Mouse (Mus musculus): ENCODE measurements at regions not wholly inside any gene's neighbourhood (a gene's known extent, or its start where the extent isn't known, plus 50 kb on each side); places are given as distances from the start of the nearest gene placed in this dataset.

DNA sequence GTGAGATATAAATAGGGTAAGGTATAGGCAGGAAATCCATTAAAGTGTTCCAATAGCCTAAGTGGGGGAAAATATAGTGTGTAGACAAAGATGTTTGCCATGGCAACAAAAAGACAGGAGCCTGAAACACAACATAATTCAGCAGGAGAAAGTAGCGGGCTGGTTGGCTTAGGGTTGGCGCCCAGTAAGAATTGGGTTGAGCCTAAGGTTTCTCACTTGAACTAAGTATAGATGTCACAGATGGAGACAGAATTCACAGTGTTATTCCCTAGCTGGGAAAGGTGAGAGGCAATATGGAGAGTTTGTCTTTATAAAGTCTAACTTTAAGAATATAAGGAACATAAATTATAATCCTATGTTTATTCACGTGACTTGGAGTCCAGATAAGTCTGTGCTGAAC lies 64.8 kb upstream of the Ogfrl1 start:
- no peak overlapping the region for H3K27ac ChIP-seq (ENCODE audit: insufficient read depth, low read depth, low read length)
- no peaks in the 10 kb centered on the region for H3K27me3 ChIP-seq (ENCODE audit: control insufficient read depth, insufficient read depth, low read length)
- H3K4me1 ChIP-seq (ENCODE audit: control insufficient read depth, insufficient read depth, insufficient read length, low read length), result no peaks in the 10 kb centered on the region
- H3K36me3 ChIP-seq (ENCODE audit: control insufficient read depth, insufficient read depth, low read length), result no peaks in the 10 kb centered on the region
- TF ChIP-seq POLR2A (IDR thresholded peaks at IDR 0.05; ENCODE audit: low read depth, low read length) (no peak), CTCF (IDR thresholded peaks at IDR 0.05; ENCODE audit: extremely low read depth, insufficient read length, insufficient replicate concordance, low read depth, low read length) (no peak)
- WGBS, result 88% methylated on average over 3 of the region's 3 CpGs
- no peak overlapping the region for H3K4me3 ChIP-seq (ENCODE audit: low read depth, low read length)

- TF ChIP-seq POLR2A (IDR thresholded peaks at IDR 0.05; ENCODE audit: low read depth, low read length), result no peak
- no peak for TF ChIP-seq CTCF (IDR thresholded peaks at IDR 0.05; ENCODE audit: extremely low read depth, insufficient read length, insufficient replicate concordance, low read depth, low read length)
- H3K36me3 ChIP-seq (ENCODE audit: control insufficient read depth, insufficient read depth, low read length), result no peaks in the 10 kb centered on the region
- H3K27ac ChIP-seq (ENCODE audit: insufficient read depth, low read depth, low read length), result no peak overlapping the region
- no peaks in the 10 kb centered on the region for H3K4me1 ChIP-seq (ENCODE audit: control insufficient read depth, insufficient read depth, insufficient read length, low read length)
- H3K27me3 ChIP-seq (ENCODE audit: control insufficient read depth, insufficient read depth, low read length), result no peaks in the 10 kb centered on the region
- 68% methylated on average over 3 of the region's 3 CpGs for WGBS
- H3K4me3 ChIP-seq (ENCODE audit: low read depth, low read length), result no peak overlapping the region
Measured at GRCm38 (mm10) chr1:23464081-23464480, 66.5 kb upstream of the Ogfrl1 start.

GRCm38 (mm10) chr1:23466340-23466739 lies 68.8 kb upstream of the Ogfrl1 start:
- Histone ChIP-seq H3K27me3 (ENCODE audit: control insufficient read depth, insufficient read depth, low read length) (no peaks in the 10 kb centered on the region), H3K4me1 (ENCODE audit: control insufficient read depth, insufficient read depth, insufficient read length, low read length) (no peaks in the 10 kb centered on the region), H3K36me3 (ENCODE audit: control insufficient read depth, insufficient read depth, low read length) (no peaks in the 10 kb centered on the region), H3K4me3 (ENCODE audit: low read depth, low read length) (no peak overlapping the region), H3K27ac (ENCODE audit: insufficient read depth, low read depth, low read length) (no peak overlapping the region)
- WGBS, result 65% methylated on average over 7 of the region's 7 CpGs
- TF ChIP-seq CTCF (IDR thresholded peaks at IDR 0.05; ENCODE audit: extremely low read depth, insufficient read length, insufficient replicate concordance, low read depth, low read length), result no peak
- TF ChIP-seq POLR2A (IDR thresholded peaks at IDR 0.05; ENCODE audit: low read depth, low read length), result no peak

- no peak for TF ChIP-seq CTCF (IDR thresholded peaks at IDR 0.05; ENCODE audit: extremely low read depth, insufficient read length, insufficient replicate concordance, low read depth, low read length)
- no peak for TF ChIP-seq POLR2A (IDR thresholded peaks at IDR 0.05; ENCODE audit: low read depth, low read length)
- H3K27ac ChIP-seq (ENCODE audit: insufficient read depth, low read depth, low read length), result no peak overlapping the region
- 81% methylated on average over 2 of the region's 2 CpGs for WGBS
- H3K4me1 ChIP-seq (ENCODE audit: control insufficient read depth, insufficient read depth, insufficient read length, low read length), result no peaks in the 10 kb centered on the region
- no peak overlapping the region for H3K4me3 ChIP-seq (ENCODE audit: low read depth, low read length)
- H3K36me3 ChIP-seq (ENCODE audit: control insufficient read depth, insufficient read depth, low read length), result no peaks in the 10 kb centered on the region
- no peaks in the 10 kb centered on the region for H3K27me3 ChIP-seq (ENCODE audit: control insufficient read depth, insufficient read depth, low read length)
Measured at GRCm38 (mm10) chr1:23467405-23467804, 69.8 kb upstream of the Ogfrl1 start.

GRCm38 (mm10) chr1:23480776-23481320 lies 83.3 kb upstream of the Ogfrl1 start:
- Histone ChIP-seq H3K4me1 (ENCODE audit: control insufficient read depth, insufficient read depth, insufficient read length, low read length) (no peaks in the 10 kb centered on the region), H3K27ac (ENCODE audit: insufficient read depth, low read depth, low read length) (no peak overlapping the region), H3K4me3 (ENCODE audit: low read depth, low read length) (no peak overlapping the region), H3K27me3 (ENCODE audit: control insufficient read depth, insufficient read depth, low read length) (no peaks in the 10 kb centered on the region), H3K36me3 (ENCODE audit: control insufficient read depth, insufficient read depth, low read length) (no peaks in the 10 kb centered on the region)
- 60% methylated on average over 5 of the region's 5 CpGs for WGBS
- TF ChIP-seq POLR2A (IDR thresholded peaks at IDR 0.05; ENCODE audit: low read depth, low read length) (no peak), CTCF (IDR thresholded peaks at IDR 0.05; ENCODE audit: extremely low read depth, insufficient read length, insufficient replicate concordance, low read depth, low read length) (no peak)

- Histone ChIP-seq H3K4me3 (ENCODE audit: low read depth, low read length) (no peak overlapping the region), H3K27ac (ENCODE audit: insufficient read depth, low read depth, low read length) (no peak overlapping the region), H3K36me3 (ENCODE audit: control insufficient read depth, insufficient read depth, low read length) (no peaks in the 10 kb centered on the region), H3K27me3 (ENCODE audit: control insufficient read depth, insufficient read depth, low read length) (no peaks in the 10 kb centered on the region), H3K4me1 (ENCODE audit: control insufficient read depth, insufficient read depth, insufficient read length, low read length) (no peaks in the 10 kb centered on the region)
- 10% methylated on average over 1 of the region's 1 CpGs for WGBS
- no peak for TF ChIP-seq CTCF (IDR thresholded peaks at IDR 0.05; ENCODE audit: extremely low read depth, insufficient read length, insufficient replicate concordance, low read depth, low read length)
- TF ChIP-seq POLR2A (IDR thresholded peaks at IDR 0.05; ENCODE audit: low read depth, low read length), result no peak
Measured at GRCm38 (mm10) chr1:23484566-23484965, 87.0 kb upstream of the Ogfrl1 start.

DNA sequence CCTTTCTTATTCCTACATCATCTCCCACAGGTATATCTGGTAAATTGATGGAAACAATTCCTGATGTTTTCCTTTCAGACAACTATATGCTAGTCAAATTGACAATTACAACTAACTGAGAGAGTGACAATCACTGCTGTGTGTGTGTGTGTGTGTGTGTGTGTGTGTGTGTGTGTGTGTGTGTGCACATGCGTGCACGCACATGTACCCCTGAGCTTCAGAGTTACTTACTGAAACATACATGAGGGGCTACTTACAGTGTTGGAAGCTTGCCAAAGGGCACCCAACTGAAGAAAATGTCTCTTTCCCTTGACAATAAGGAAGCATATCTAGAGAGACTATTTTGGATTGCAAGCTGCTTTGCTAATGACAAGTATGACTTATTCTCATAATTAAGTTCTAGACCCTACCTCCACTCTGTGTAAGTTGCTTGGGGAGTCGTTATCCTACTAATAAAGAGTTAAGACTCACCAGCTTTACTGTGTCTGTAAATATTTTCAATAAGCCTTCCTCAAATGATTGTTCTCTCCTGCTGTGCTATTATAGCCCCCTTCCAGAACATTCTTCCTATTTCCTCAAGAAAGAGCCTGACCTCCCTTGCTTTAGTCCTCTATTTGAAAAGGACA lies 87.7 kb upstream of the Ogfrl1 start:
- Histone ChIP-seq H3K4me3 (ENCODE audit: low read depth, low read length) (no peak overlapping the region), H3K36me3 (ENCODE audit: control insufficient read depth, insufficient read depth, low read length) (no peaks in the 10 kb centered on the region), H3K27me3 (ENCODE audit: control insufficient read depth, insufficient read depth, low read length) (no peaks in the 10 kb centered on the region), H3K4me1 (ENCODE audit: control insufficient read depth, insufficient read depth, insufficient read length, low read length) (no peaks in the 10 kb centered on the region), H3K27ac (ENCODE audit: insufficient read depth, low read depth, low read length) (no peak overlapping the region)
- WGBS, result 70% methylated on average over 3 of the region's 3 CpGs
- TF ChIP-seq POLR2A (IDR thresholded peaks at IDR 0.05; ENCODE audit: low read depth, low read length) (no peak), CTCF (IDR thresholded peaks at IDR 0.05; ENCODE audit: extremely low read depth, insufficient read length, insufficient replicate concordance, low read depth, low read length) (no peak)

Measured in small intestine, adult 2 months (tissue).